Mouse (Mus musculus): ENCODE results near the gene Klk8.

- TF ChIP-seq EP300 (IDR thresholded peaks at IDR 0.05; ENCODE audit: insufficient read depth, low read depth, low read length) (no peak), CTCF (IDR thresholded peaks at IDR 0.05) (no peak)
These were observed 2.5 kb downstream of the Klk8 start for GRCm38 (mm10) chr7:43799876-43800275.

Data from heart, adult 2 months (tissue).